Mouse (Mus musculus) subcutaneous adipose tissue, adult 2 months (tissue): ENCODE data around the gene Rab1b. TPM values are rescaled to one million over a fixed set of nuclear protein-coding genes. Genes with fewer than 3 reads are reported as not detected.

Experiments
- polyA plus RNA-seq: library from polyadenylated mRNA; depleted of rRNA; stranded (reverse); fragments of >200 nt; gene quantifications from 2 replicates; pipeline ENCODE4 v1.2.3, GENCODE M21; 2012; ENCODE audit warnings: low replicate concordance; rRNA removed

The Rab1b gene
- polyA plus RNA-seq: 251 and 376 TPM in 2 replicates

DNA sequence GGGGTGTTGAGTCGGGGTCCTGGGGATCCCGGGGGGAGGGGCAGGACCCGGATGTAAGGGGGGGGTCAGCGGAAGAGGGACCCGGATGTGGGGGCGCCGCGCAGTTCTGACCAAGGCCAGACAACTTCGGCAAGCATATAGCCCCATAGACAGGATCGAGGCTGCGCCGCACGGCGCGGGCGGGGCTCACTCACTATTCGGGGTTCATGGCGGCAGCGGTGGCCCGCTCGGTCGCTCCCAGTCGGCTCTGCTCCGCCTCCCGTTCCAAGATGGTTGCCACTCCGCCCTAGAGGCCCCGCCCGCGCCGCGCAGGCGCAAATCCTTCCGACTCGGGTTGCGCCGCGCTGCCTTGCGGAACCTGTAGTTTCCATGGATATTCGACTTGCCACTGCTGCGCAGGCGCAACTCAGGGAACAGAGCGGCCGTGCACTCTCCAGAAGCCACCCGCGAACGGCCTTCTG lies at the start of gene Rab1b:
Rab1b (minus strand) TSS at position 342 of the 461 bp plus-strand sequence.

DNA sequence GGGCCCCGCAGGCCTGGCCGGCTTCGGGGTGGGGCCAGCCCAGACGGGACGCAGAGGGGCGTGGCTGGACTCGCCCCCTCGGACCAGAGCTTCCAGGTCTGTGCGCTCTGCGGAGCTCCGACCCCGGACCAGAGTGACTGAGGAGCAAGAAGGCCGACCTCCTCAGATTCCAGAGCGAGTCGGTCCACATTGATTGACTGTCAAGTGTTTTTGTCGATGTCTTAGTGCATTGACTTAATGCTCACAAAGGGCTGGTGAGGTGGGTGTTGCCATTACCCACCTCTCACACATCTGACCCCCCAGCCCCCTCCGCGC lies 11.5 kb upstream of the Rab1b start, which contains the start of gene Klc2:
Klc2 (minus strand) TSS at position 177 of the 315 bp plus-strand sequence.

DNA sequence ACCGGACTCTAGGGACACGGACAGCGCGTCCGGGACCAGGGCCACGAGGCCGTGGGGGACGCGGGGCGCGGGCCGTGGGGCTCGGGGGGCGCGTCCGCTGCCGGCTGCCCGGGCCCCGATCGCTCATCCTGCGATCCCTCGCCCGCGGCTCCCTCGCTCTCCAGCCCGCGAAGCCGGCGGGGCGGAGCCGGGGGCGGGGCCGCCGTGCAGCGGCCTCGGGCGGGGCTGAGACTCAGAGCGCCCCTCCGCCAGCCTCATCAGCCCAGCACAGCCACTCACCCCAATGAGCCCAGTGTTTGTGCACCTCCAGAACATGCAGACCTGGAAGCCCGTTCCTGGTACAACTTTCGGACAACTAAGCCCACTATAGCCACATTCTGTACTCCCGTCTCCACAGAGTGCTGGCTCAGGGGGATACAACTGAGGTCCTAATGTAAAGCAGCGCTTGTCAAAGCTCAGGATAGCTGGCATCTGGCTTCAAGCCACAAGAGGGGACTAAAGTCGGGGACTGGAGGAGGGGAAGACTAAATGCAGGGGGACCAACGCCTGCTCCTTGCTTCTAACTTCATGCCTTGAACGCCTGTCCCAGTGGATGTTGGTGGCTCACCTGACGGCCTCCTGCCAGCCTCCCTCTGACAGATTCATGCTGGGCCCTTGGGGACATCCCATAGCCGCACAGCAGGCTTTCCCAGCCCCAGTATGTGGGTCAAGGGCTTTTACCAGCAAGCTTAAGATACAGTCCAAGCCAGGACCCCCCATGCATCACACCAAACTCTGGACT lies 8.3 kb downstream of the Rab1b start, which contains the start of gene Cnih2:
Cnih2 (minus strand) TSS at position 159 of the 781 bp plus-strand sequence.

DNA sequence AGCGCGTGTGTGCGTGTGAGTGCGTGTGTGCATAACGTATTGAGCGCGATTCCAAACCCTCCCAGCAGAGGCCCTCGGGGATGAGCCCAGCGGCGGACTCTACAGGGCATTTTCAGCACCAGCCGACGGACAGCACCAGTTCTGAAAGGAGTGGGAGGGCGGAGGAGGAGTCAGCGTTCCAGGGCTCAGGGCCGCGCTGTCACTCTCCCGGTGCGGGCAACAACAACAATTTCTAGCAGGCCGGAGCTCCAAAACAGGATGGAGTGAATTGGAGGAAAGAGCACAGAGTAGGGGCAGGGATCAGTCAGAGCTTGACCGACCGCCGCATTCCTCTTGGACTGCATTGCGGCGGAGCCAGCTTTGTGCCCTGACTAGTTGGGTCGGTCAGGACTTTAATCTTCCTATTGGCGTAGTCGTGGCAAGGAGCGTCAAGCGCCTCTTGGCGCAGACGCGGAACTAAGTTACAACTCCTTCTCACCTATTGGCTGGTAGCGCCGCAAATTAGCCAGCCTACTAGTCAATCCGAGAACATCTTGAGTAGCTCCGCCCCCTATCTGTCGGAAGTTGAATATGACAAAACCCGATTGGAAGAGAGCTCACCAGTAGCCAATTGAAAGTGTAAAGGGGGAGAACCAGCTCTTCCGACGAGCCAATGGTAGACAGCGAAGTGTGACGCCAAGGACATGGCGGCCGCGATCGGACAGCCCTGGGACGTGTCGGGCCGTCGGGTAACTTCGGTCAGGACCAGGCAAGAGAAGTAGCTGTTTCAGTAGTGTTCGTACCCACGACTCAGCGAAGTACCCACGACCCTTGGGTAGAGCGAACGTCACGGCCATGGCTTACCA lies 18.8 kb downstream of the Rab1b start, which contains the start of gene Yif1a:
Yif1a (plus strand) TSS at position 655 of the 845 bp plus-strand sequence.

DNA sequence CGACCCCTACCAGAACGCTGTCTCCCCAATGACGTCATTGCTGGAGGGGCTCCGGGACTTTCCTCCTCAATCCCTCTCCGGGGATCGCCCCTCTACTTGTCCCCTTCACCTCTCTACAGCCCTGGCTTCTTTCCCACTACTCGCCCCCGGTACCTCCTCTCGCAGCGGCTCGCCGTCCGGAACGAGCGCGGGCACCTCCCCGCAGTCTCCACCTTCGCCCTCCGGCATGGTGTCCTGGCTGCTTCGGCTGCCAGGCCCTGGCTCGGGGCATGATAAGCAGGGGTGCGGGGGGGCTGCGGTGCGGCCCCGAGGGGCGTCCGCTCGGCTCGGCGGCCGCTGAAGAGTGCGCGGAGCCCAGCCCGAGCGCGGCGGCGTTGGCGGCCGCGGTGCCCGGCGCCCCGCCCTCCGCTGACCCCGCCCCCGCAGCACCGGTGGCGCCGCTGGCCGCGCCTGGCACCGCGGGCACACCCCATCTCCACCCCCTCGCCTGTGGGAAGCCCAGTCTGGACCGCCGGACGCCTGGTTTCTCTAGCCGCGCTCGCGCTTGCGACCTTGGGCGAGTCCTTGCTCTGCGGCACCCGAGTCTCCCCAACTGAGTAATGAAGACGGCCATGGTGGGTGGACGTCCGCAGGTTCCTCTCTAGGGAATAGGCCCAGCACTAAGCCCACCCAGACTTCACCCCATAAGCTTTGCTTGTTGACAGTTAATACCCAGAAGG lies 21.6 kb downstream of the Rab1b start, which contains the start of gene Tmem151a:
Tmem151a (minus strand) TSS at position 387 of the 719 bp plus-strand sequence.

DNA sequence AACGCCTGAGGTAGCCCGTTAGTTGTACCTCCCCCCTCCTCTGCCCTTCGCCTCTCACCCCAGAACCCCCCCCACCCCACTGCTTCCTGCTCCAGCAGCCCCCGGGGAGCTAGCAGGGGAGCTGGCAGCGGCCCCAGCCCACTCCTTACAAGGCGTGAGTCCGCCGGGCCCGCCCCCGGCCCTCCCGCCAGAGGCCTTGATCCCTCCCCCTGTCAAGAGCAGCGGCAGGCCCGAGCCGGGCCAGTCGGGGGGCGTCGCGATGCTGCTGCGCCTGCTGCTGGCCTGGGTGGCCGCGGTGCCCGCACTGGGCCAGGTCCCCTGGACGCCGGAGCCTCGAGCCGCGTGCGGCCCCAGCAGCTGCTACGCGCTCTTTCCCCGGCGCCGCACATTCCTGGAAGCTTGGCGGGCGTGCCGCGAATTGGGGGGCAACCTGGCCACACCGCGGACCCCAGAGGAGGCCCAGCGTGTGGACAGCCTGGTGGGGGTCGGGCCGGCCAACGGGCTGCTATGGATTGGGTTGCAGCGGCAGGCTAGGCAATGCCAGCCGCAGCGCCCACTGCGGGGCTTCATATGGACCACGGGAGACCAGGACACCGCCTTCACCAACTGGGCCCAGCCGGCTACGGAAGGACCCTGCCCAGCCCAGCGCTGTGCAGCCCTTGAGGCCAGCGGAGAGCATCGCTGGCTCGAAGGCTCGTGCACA lies 38.9 kb downstream of the Rab1b start, which contains the start of gene Cd248:
Cd248 (plus strand) TSS at position 212 of the 703 bp plus-strand sequence.

DNA sequence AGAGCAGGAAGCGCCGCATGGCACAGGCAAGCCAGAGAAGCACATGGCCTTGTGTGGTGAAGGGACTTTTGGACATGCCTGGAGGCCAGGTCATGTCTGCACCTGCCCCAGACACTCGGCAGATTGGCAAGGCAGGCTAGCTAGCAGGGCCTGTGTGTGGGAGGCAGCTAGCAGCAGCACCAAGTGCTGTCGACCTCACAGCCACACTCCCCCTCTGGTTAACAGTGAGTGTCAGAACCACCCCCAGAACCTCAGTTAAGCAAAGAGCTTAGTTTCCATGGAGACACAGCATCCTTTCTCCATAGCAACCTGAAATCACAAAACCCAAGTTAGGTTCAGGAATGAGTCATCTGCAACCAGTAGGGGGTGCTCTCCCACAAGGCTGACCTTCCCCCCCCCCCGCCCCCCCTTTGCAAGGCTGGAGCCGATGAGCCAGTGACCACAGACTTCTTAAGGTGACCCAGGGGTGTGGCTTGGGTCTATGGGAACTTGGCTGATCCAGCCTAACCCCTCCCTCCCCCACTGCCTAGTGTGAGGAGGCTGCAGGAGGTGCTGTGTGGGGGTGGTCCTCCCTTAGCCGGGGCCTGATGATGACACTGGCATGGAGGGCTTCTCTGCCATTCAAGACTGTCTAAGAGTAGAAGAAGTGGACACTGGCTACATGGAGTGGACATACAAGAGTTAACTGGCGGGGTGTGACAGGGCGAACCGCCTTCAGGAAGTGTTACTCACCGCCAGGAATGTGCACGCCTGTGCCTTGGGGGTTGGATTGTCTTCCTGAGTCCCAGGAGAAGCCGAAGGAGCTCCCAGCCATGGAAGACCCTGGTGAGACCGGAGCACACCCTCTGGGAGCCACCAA lies 56.6 kb downstream of the Rab1b start, which contains the start of gene Rin1:
Rin1 (plus strand) TSS at position 435 of the 859 bp plus-strand sequence.

Other genes with a start within 250 kb of the Rab1b start
- gene Actn3, start 229.2 kb downstream of the Rab1b start, polyA plus RNA-seq: 1.5 and 1.6 TPM in 2 replicates
- gene Zdhhc24, start 228.4 kb downstream of the Rab1b start, polyA plus RNA-seq: 28.3 and 28.8 TPM in 2 replicates
- 4.1 and 7.4 TPM in 2 replicates for gene Bbs1, start 200.4 kb downstream of the Rab1b start, polyA plus RNA-seq
- 75.1 and 132 TPM in 2 replicates for gene Dpp3, start 178.8 kb downstream of the Rab1b start, polyA plus RNA-seq
- gene Peli3, start 163.9 kb downstream of the Rab1b start, polyA plus RNA-seq: 5.9 and 11.0 TPM in 2 replicates
- gene Mrpl11, start 144.9 kb downstream of the Rab1b start, polyA plus RNA-seq: 32.2 and 40.6 TPM in 2 replicates
- 1.3 and 12.3 TPM in 2 replicates for gene Npas4, start 116.8 kb downstream of the Rab1b start, polyA plus RNA-seq
- gene Slc29a2, start 83.2 kb downstream of the Rab1b start, polyA plus RNA-seq: 6.3 and 23.7 TPM in 2 replicates
- 47.3 and 48.9 TPM in 2 replicates for gene B4gat1, start 68.2 kb downstream of the Rab1b start, polyA plus RNA-seq
- 0.40 and 0.49 TPM in 2 replicates for gene AC124502.3, start 68.2 kb downstream of the Rab1b start, polyA plus RNA-seq
- 30.7 and 31.8 TPM in 2 replicates for gene Brms1, start 65.7 kb downstream of the Rab1b start, polyA plus RNA-seq
- gene Rin1, start 56.6 kb downstream of the Rab1b start, polyA plus RNA-seq: 7.9 and 14.8 TPM in 2 replicates
- gene Cd248, start 39.0 kb downstream of the Rab1b start, polyA plus RNA-seq: 89.6 and 139 TPM in 2 replicates
- 2.0 and 9.4 TPM in 2 replicates for gene Tmem151a, start 21.5 kb downstream of the Rab1b start, polyA plus RNA-seq
- 187 and 209 TPM in 2 replicates for gene Yif1a, start 18.5 kb downstream of the Rab1b start, polyA plus RNA-seq
- gene Cnih2, start 8.6 kb downstream of the Rab1b start, polyA plus RNA-seq: 0.57 and 4.0 TPM in 2 replicates
- 29.8 and 50.9 TPM in 2 replicates for gene Klc2, start 11.5 kb upstream of the Rab1b start, polyA plus RNA-seq
- 23.2 and 41.8 TPM in 2 replicates for gene Pacs1, start 166.0 kb upstream of the Rab1b start, polyA plus RNA-seq
- 65.2 and 132 TPM in 2 replicates for gene Sf3b2, start 188.4 kb upstream of the Rab1b start, polyA plus RNA-seq
- 0.06 TPM in 1 of 2 replicates, not detected in the other for gene Gal3st3, start 191.3 kb upstream of the Rab1b start, polyA plus RNA-seq
- gene Catsper1, start 228.7 kb upstream of the Rab1b start, polyA plus RNA-seq: not detected in 2 replicates
- gene Cst6, start 242.5 kb upstream of the Rab1b start, polyA plus RNA-seq: 1.9 and 2.5 TPM in 2 replicates